Mouse (Mus musculus) layer of hippocampus, postnatal 14 days (tissue): ENCODE measurements around the gene Cd28. TPM values are rescaled to one million over a fixed set of nuclear protein-coding genes. Genes with fewer than 3 reads are reported as not detected.

ENCODE experiments used
- DNase-seq, 2 experiments: peaks; one replicate each; pipeline ENCODE4 v3.0.0; 2021 to 2022; ENCODE audit warnings: low spot score in 2 of 2, mixed read lengths in 1 of 2
- long read RNA-seq, 2 experiments: library from polyadenylated mRNA; stranded (forward); transcript quantifications; one replicate each; pipeline ENCODE4 v2.0.0; 2021
- total RNA-seq, 2 experiments: library from RNA; stranded (reverse); gene quantifications; 2 replicates each; pipeline ENCODE4 v1.2.3; 2021

The Cd28 gene
- under 1 TPM; 0.12 to 0.14 TPM for total RNA-seq
- long read RNA-seq, experiment 1 = 0 reads
- long read RNA-seq, experiment 2 = 0 reads

- DNase-seq = no peak
Observed at GRCm38 (mm10) chr1:60716567-60716966, at the start of gene Cd28. Gene Cd28, plus strand, starts transcription at chr1:60716800.

- peak; percentile 24 to 30 for DNase-seq
Observed at GRCm38 (mm10) chr1:60667873-60668616, 48.6 kb upstream of the Cd28 start.

GRCm38 (mm10) chr1:60669048-60669447, 47.6 kb upstream of the Cd28 start:
- no peak for DNase-seq

- no peak for DNase-seq
Observed at GRCm38 (mm10) chr1:60669664-60670063, 46.9 kb upstream of the Cd28 start.

GRCm38 (mm10) chr1:60670172-60670571, 46.4 kb upstream of the Cd28 start:
- no peak for DNase-seq

- DNase-seq = peak in 1 of 2 experiments; percentile 33
Observed at GRCm38 (mm10) chr1:60683766-60684165, 32.8 kb upstream of the Cd28 start.

GRCm38 (mm10) chr1:60696115-60696895, 20.3 kb upstream of the Cd28 start:
- DNase-seq = no peak

- DNase-seq = no peak
Observed at GRCm38 (mm10) chr1:60702641-60703040, 14.0 kb upstream of the Cd28 start.

- DNase-seq = no peak
Observed at GRCm38 (mm10) chr1:60713238-60713637, 3.4 kb upstream of the Cd28 start.

- peak in 1 of 2 experiments; percentile 13 for DNase-seq
Observed at GRCm38 (mm10) chr1:60715651-60716196, 876 bp upstream of the Cd28 start.

GRCm38 (mm10) chr1:60718580-60718979, 2.0 kb downstream of the Cd28 start:
- no peak for DNase-seq

- no peak for DNase-seq
Observed at GRCm38 (mm10) chr1:60723555-60723954, 7.0 kb downstream of the Cd28 start.

- no peak for DNase-seq
Observed at GRCm38 (mm10) chr1:60731940-60732339, 15.3 kb downstream of the Cd28 start.

- no peak for DNase-seq
Observed at GRCm38 (mm10) chr1:60735072-60735907, 18.7 kb downstream of the Cd28 start.

GRCm38 (mm10) chr1:60735908-60736280, 19.3 kb downstream of the Cd28 start:
- DNase-seq = no peak

GRCm38 (mm10) chr1:60744266-60744665, 27.7 kb downstream of the Cd28 start:
- no peak for DNase-seq

- DNase-seq = no peak
Observed at GRCm38 (mm10) chr1:60745664-60746063, 29.1 kb downstream of the Cd28 start.

- DNase-seq = no peak
Observed at GRCm38 (mm10) chr1:60746153-60746552, 29.6 kb downstream of the Cd28 start.

GRCm38 (mm10) chr1:60746856-60747255, 30.3 kb downstream of the Cd28 start:
- DNase-seq = no peak

GRCm38 (mm10) chr1:60748286-60748685, 31.7 kb downstream of the Cd28 start:
- DNase-seq = no peak

GRCm38 (mm10) chr1:60748936-60749335, 32.3 kb downstream of the Cd28 start:
- no peak for DNase-seq
